Mouse (Mus musculus) ES-E14 (cell line): ENCODE data around the gene Gal3st3.

Experiments used
- CHD2 ChIP-seq: IDR thresholded peaks from 2 replicates; pipeline ENCODE4 v1.6.1; 2014; ENCODE audit warnings: mild to moderate bottlenecking, low read depth, low read length, inconsistent platforms
- HCFC1 ChIP-seq: IDR thresholded peaks from 2 replicates; pipeline ENCODE4 v1.6.1; 2012; ENCODE audit warnings: low read length, inconsistent platforms, borderline replicate concordance; ENCODE audit not compliant: insufficient read depth
- MAFK ChIP-seq: IDR thresholded peaks from 2 replicates; pipeline ENCODE4 v1.6.1; 2014; ENCODE audit warnings: mild to moderate bottlenecking, low read depth, low read length, inconsistent platforms; ENCODE audit not compliant: insufficient read depth
- ZC3H11A ChIP-seq: IDR thresholded peaks from 2 replicates; pipeline ENCODE4 v1.6.1; 2012; ENCODE audit warnings: low read depth, mild to moderate bottlenecking, inconsistent platforms, low read length, borderline replicate concordance
- ZNF384 ChIP-seq: IDR thresholded peaks from 2 replicates; pipeline ENCODE4 v1.6.1; 2012; ENCODE audit warnings: low read depth, low read length, inconsistent platforms

- TF ChIP-seq ZNF384 = no peak
- no peak for TF ChIP-seq ZC3H11A
- TF ChIP-seq CHD2 = no peak
- TF ChIP-seq MAFK = no peak
- TF ChIP-seq HCFC1 = no peak
These were observed 36.6 kb downstream of the Gal3st3 start for GRCm38 (mm10) chr19:5334741-5335140.
